9 mouse cellular contexts compared by ENCODE assay signal in genomic region chr3:68534571-68535051, GRCm38 (mm10).
DNase-seq lines count a peak whose midpoint lies in the region; ATAC-seq and TF ChIP-seq lines count a peak whose summit lies in the region.
"Had no signal": no experiment of that assay in that cellular context is flagged by ENCODE, and none has a peak within 500 bp of the region (broad histone marks: within the 10 kb centered on the region; RNA-seq: fewer than 3 reads in every experiment).

No protein-coding gene starts in this region.

- ATAC-seq in hindbrain, postnatal 0 days: 0 out of 2 replicates have a peak, but pooled peaks have one; percentile 55

- no peaks in the 10 kb centered on the region for H3K9me3 ChIP-seq in hindbrain, postnatal 0 days (ENCODE audit: low read length)

- peaks cover 3% of the 10 kb centered on the region; the same call in 1 of the 2 replicates for H3K4me1 ChIP-seq in hindbrain, postnatal 0 days (ENCODE audit: insufficient read depth, low read length)

- H3K9ac ChIP-seq in hindbrain, postnatal 0 days (replicated peaks; ENCODE audit: low read length): no peak overlapping the region

- H3K27me3 ChIP-seq in hindbrain, postnatal 0 days (ENCODE audit: insufficient read depth, low read length): no peaks in the 10 kb centered on the region

- peak; percentile 53 for DNase-seq in adrenal gland, adult 2 months
- no peak for DNase-seq in adrenal gland, postnatal 4 days (ENCODE audit: low spot score in 2 of 2)
- DNase-seq in adrenal gland, postnatal 25 days: peak; percentile 13
- DNase-seq in hindbrain, postnatal 0 days (ENCODE audit: low spot score): peak; percentile 43
- peak; percentile 35 for DNase-seq in lung, postnatal 10 days
- DNase-seq in ovary, postnatal 36 days (ENCODE audit: low spot score): no peak
- no peak for DNase-seq in ovary, postnatal 10 days (ENCODE audit: low spot score)
- no peak for DNase-seq in frontal cortex, postnatal 36 days (ENCODE audit: low spot score in 2 of 2)
- DNase-seq: gastrocnemius, postnatal 25 days had no signal

- H3K4me3 ChIP-seq in hindbrain, postnatal 0 days (ENCODE audit: low read length): no peak overlapping the region

- 22% methylated on average over 5 of the region's 7 CpGs for WGBS in hindbrain, postnatal 0 days

- no peaks in the 10 kb centered on the region for H3K36me3 ChIP-seq in hindbrain, postnatal 0 days (ENCODE audit: insufficient read depth, low read length)

- no peak overlapping the region for H3K27ac ChIP-seq in hindbrain, postnatal 0 days

- no peak overlapping the region for H3K4me2 ChIP-seq in hindbrain, postnatal 0 days (ENCODE audit: low read depth, low read length)

- TF ChIP-seq CTCF in hindbrain, postnatal 0 days (IDR thresholded peaks at IDR 0.05; ENCODE audit: low read depth): no peak

Comparison
In these comparisons a context has a peak if more than half of its experiments do, and no peak if none do; other contexts are left out.
1. DNase-seq: peak in adrenal gland, adult 2 months (single experiment), adrenal gland, postnatal 25 days (single experiment), hindbrain, postnatal 0 days (single experiment) and lung, postnatal 10 days (single experiment); none in adrenal gland, postnatal 4 days (0 of 2), ovary, postnatal 36 days (single experiment), ovary, postnatal 10 days (single experiment) and frontal cortex, postnatal 36 days (0 of 2).